Mouse (Mus musculus) liver, postnatal 0 days (tissue): ENCODE data around the gene Gnpat. TPM values are rescaled to one million over a fixed set of nuclear protein-coding genes. Genes with fewer than 3 reads are reported as not detected.

ENCODE experiments used
- ATAC-seq: fragments of 200-750 bp; cut with Nextera tagmentation; 2 replicates; pipeline ENCODE4 v1.8.0; 2017; ENCODE audit warnings: mild to moderate bottlenecking, moderate library complexity
- DNase-seq: peaks from one replicate; pipeline ENCODE4 v3.0.0-alpha.2; 2016
- H3K27ac ChIP-seq: fragments of 300-500 bp; sonication (generic); 2 replicates; pipeline ENCODE4 v1.5.1; 2014; ENCODE audit warnings: antibody characterized with exemption, moderate library complexity, mild to moderate bottlenecking, low read depth
- H3K27me3 ChIP-seq: fragments of 300-500 bp; sonication (generic); 2 replicates; pipeline ENCODE4 v1.6.1; 2014; ENCODE audit warnings: low read length, control low read depth, mixed read lengths; ENCODE audit not compliant: insufficient read depth
- H3K36me3 ChIP-seq: fragments of 300-500 bp; sonication (generic); replicated peaks from 2 replicates; pipeline ENCODE4 v1.6.1; 2014; ENCODE audit warnings: mild to moderate bottlenecking, control low read depth, low read length, moderate library complexity, mixed read lengths; ENCODE audit not compliant: insufficient read depth
- H3K4me1 ChIP-seq: fragments of 300-500 bp; sonication (generic); 2 replicates; pipeline ENCODE4 v1.6.1; 2014; ENCODE audit warnings: antibody characterized with exemption, mild to moderate bottlenecking, control low read depth; ENCODE audit not compliant: insufficient read depth
- H3K4me2 ChIP-seq: fragments of 300-500 bp; sonication (generic); 2 replicates; pipeline ENCODE4 v1.6.1; 2014; ENCODE audit warnings: low read depth, mild to moderate bottlenecking, low read length, moderate library complexity, mixed read lengths
- H3K4me3 ChIP-seq: fragments of 300-500 bp; sonication (generic); 2 replicates; pipeline ENCODE4 v1.5.1; 2014; ENCODE audit warnings: low read depth, low read length
- H3K9ac ChIP-seq: fragments of 300-500 bp; sonication (generic); replicated peaks from 2 replicates; pipeline ENCODE4 v1.6.1; 2014; ENCODE audit warnings: mild to moderate bottlenecking, moderate library complexity
- H3K9me3 ChIP-seq: fragments of 300-500 bp; sonication (generic); 2 replicates; pipeline ENCODE4 v1.6.1; 2016; ENCODE audit warnings: mild to moderate bottlenecking, control low read depth, low read length, mixed read lengths
- CTCF ChIP-seq: sonication (generic); IDR thresholded peaks from 2 replicates; pipeline ENCODE4 v1.5.1; 2016; ENCODE audit warnings: antibody characterized with exemption, low read depth
- EP300 ChIP-seq: IDR thresholded peaks from 2 replicates; pipeline ENCODE4 v1.6.1; 2016; ENCODE audit warnings: antibody characterized with exemption, low read depth, mild to moderate bottlenecking
- WGBS: fragments of 180-500 bp; shearing (Covaris S2); extraction: QIAGEN DNeasy Blood & Tissue Kit; methylation state at CpG from one replicate; pipeline ENCODE4 v1.1.7; 2014; ENCODE audit not compliant: insufficient replicate concordance; 5-methylcytosine and 5-hydroxymethylcytosine counted together
- polyA plus RNA-seq: library from polyadenylated mRNA; unstranded; fragments of >200 nt; fragmentation: Nextera tagmentation; extraction: Ambion mirVana; gene quantifications from 2 replicates; pipeline ENCODE4 v1.2.1, GENCODE M21; 2015

Gene Gnpat
- polyA plus RNA-seq, 1 experiment from 2014 or later = 24.2 TPM

- no peak overlapping the region for H3K27ac ChIP-seq
- H3K4me1 ChIP-seq = peaks cover 6% of the 10 kb centered on the region
- TF ChIP-seq CTCF = no peak
- TF ChIP-seq EP300 = no peak
- H3K4me3 ChIP-seq = no peak overlapping the region
- no peak overlapping the region for H3K4me2 ChIP-seq
- H3K27me3 ChIP-seq = no peaks in the 10 kb centered on the region
- H3K9me3 ChIP-seq = no peaks in the 10 kb centered on the region
- no peak overlapping the region for H3K9ac ChIP-seq
- WGBS = 91% methylated on average over 5 of the region's 5 CpGs
- DNase-seq = no peak
- peaks cover 32% of the 10 kb centered on the region for H3K36me3 ChIP-seq
- no peak for ATAC-seq
Measured at GRCm38 (mm10) chr8:124914061-124914460, 51.2 kb downstream of the Gnpat start.

GRCm38 (mm10) chr8:124917741-124918484 lies 55.1 kb downstream of the Gnpat start:
- Histone ChIP-seq H3K9ac (no peak overlapping the region), H3K4me2 (no peak overlapping the region), H3K27me3 (no peaks in the 10 kb centered on the region), H3K27ac (no peak overlapping the region), H3K36me3 (peaks cover 19% of the 10 kb centered on the region; the same call in 1 of the 2 replicates), H3K9me3 (no peaks in the 10 kb centered on the region), H3K4me3 (no peak overlapping the region), H3K4me1 (peaks cover 20% of the 10 kb centered on the region)
- DNase-seq (no peak), ATAC-seq (no peak)
- no peak for TF ChIP-seq CTCF
- no peak for TF ChIP-seq EP300
- WGBS = 82% methylated on average over 18 of the region's 18 CpGs

- no peaks in the 10 kb centered on the region; the same call in 1 of the 2 replicates for H3K36me3 ChIP-seq
- H3K9me3 ChIP-seq = no peaks in the 10 kb centered on the region
- TF ChIP-seq CTCF (no peak), EP300 (no peak)
- ATAC-seq (peak; percentile 26; the same call in 1 of the 2 replicates), DNase-seq (peak; percentile 32)
- peak overlapping the region; percentile 56 for H3K4me2 ChIP-seq
- peak overlapping the region; percentile 49 for H3K27ac ChIP-seq
- no peaks in the 10 kb centered on the region for H3K27me3 ChIP-seq
- WGBS = 42% methylated on average over 18 of the region's 18 CpGs
- peak overlapping the region; percentile 9 for H3K4me3 ChIP-seq
- peaks cover 52% of the 10 kb centered on the region for H3K4me1 ChIP-seq
- peak overlapping the region; percentile 18 for H3K9ac ChIP-seq
Measured at GRCm38 (mm10) chr8:124921369-124922279, 58.8 kb downstream of the Gnpat start.

GRCm38 (mm10) chr8:124922490-124923089 lies 59.8 kb downstream of the Gnpat start:
- H3K4me1 ChIP-seq = peaks cover 61% of the 10 kb centered on the region
- no peaks in the 10 kb centered on the region for H3K9me3 ChIP-seq
- H3K36me3 ChIP-seq = no peaks in the 10 kb centered on the region
- no peaks in the 10 kb centered on the region for H3K27me3 ChIP-seq
- TF ChIP-seq CTCF (no peak), EP300 (no peak)
- ATAC-seq = no peak
- H3K9ac ChIP-seq = no peak overlapping the region
- H3K4me3 ChIP-seq = 0 out of 2 replicates have a peak overlapping the region, but pooled peaks have one; percentile 9
- no peak for DNase-seq
- WGBS = 57% methylated on average over 11 of the region's 11 CpGs
- peak overlapping the region; percentile 56 for H3K4me2 ChIP-seq
- H3K27ac ChIP-seq = no peak overlapping the region

GRCm38 (mm10) chr8:124923971-124924652 lies 61.3 kb downstream of the Gnpat start:
- TF ChIP-seq EP300 = no peak
- TF ChIP-seq CTCF = no peak
- no peaks in the 10 kb centered on the region for H3K9me3 ChIP-seq
- peak; percentile 13; the same call in 1 of the 2 replicates for ATAC-seq
- H3K27ac ChIP-seq = no peak overlapping the region
- H3K9ac ChIP-seq = no peak overlapping the region
- H3K4me2 ChIP-seq = no peak overlapping the region
- DNase-seq = no peak
- H3K27me3 ChIP-seq = no peaks in the 10 kb centered on the region
- peaks cover 62% of the 10 kb centered on the region for H3K4me1 ChIP-seq
- WGBS = 76% methylated on average over 15 of the region's 15 CpGs
- no peaks in the 10 kb centered on the region for H3K36me3 ChIP-seq
- no peak overlapping the region for H3K4me3 ChIP-seq
